Mouse (Mus musculus) thymus, postnatal 25 days (tissue): Measurements from ENCODE around the gene Gm11115.

ENCODE experiments used
- DNase-seq: peaks from one replicate; pipeline ENCODE4 v3.0.0; 2022

The Gm11115 gene

GRCm38 (mm10) chr5:88153999-88154398 is at the start of gene Gm11115:
TSS of gene Gm11115 (minus strand) at chr5:88154099.
- DNase-seq: no peak

- DNase-seq: no peak
Measured at GRCm38 (mm10) chr5:88111430-88111829, 42.5 kb downstream of the Gm11115 start, which contains the start of gene Gm11116. TSS of gene Gm11116 (minus strand) at chr5:88111530.
